Mouse (Mus musculus) small intestine, adult 2 months (tissue): Measurements from ENCODE around the gene Thsd7a.

Source experiments
- CTCF ChIP-seq: fragments of 200-500 bp; IDR thresholded peaks from 2 replicates; pipeline ENCODE4 v1.5.1; 2012; ENCODE audit warnings: low read depth, mild to moderate bottlenecking, control low read depth, inconsistent platforms, low read length, moderate library complexity, mixed read lengths; ENCODE audit not compliant: insufficient replicate concordance, insufficient read length; ENCODE audit errors: extremely low read depth
- POLR2A ChIP-seq: fragments of 200-500 bp; IDR thresholded peaks from 2 replicates; pipeline ENCODE4 v1.6.1; 2012; ENCODE audit warnings: low read depth, mild to moderate bottlenecking, control low read depth, inconsistent platforms, low read length, moderate library complexity

DNA sequence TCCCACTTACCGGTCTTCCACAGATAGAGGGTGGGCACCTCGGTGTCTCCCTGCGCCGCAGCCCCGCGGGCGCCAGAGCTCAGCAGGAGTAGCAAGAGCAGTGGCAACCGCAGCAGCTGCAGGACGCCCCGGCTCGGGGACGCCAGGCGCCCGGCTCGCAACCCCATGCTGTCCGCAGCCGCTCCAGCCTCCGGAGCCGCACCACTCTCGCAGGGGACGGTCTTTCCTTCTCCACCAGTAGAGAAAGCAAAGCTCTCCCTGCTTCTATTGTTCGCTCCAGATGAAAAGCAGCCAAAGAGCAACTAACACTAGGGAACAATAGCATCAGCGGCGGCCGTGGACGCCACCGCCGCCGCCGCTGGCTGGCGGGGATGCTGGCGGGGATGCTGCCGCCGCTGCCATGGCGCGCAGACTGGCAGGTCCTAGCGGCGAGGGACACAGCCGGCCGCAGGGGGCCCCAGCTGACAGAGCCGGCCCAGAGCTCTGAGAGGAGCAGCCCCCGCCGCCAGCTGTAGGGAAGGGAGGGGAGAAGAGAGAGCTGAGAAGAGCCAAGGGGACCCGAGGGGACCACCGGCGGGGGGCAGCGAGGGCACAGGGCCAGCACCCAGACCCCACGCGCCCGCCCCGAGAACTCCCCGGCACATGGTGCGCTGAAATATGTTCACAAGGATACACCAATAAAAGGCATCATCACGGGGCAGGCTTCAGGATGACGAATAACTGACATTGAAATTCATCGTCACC is at the start of gene Thsd7a:
- TF ChIP-seq CTCF (no peak), POLR2A (no peak)
